Mouse (Mus musculus): ENCODE measurements at regions not wholly inside any gene's neighbourhood (a gene's known extent, or its start where the extent isn't known, plus 50 kb on each side); places are given as distances from the start of the nearest gene placed in this dataset.

DNA sequence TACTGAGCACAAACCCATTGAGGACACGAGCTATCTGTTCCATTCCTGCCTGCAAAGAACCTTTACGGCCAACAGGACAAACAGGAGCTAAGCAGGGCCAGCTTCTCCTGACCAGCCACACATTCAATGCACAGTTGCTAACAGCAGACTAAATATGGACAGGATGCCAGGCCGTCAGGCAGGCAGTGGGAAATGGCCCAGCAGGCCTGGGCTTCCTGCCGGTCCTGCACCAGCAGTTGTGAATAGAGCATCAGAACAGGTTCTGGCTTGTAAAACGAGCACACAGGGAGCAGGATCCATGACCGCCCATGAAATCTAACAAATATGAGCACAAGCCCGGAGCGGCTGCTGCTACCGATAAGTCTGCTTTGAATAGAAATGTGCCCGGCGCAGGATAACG, 384.0 kb downstream of the Ajap1 start:
- TF ChIP-seq CTCF (IDR thresholded peaks at IDR 0.05; ENCODE audit: insufficient read depth, low read length): no peak
- TF ChIP-seq POLR2A (IDR thresholded peaks at IDR 0.05; ENCODE audit: borderline replicate concordance, extremely low read depth, low read depth, low read length): no peak
